Mouse (Mus musculus): ENCODE data around the gene Adgrb3.

DNA sequence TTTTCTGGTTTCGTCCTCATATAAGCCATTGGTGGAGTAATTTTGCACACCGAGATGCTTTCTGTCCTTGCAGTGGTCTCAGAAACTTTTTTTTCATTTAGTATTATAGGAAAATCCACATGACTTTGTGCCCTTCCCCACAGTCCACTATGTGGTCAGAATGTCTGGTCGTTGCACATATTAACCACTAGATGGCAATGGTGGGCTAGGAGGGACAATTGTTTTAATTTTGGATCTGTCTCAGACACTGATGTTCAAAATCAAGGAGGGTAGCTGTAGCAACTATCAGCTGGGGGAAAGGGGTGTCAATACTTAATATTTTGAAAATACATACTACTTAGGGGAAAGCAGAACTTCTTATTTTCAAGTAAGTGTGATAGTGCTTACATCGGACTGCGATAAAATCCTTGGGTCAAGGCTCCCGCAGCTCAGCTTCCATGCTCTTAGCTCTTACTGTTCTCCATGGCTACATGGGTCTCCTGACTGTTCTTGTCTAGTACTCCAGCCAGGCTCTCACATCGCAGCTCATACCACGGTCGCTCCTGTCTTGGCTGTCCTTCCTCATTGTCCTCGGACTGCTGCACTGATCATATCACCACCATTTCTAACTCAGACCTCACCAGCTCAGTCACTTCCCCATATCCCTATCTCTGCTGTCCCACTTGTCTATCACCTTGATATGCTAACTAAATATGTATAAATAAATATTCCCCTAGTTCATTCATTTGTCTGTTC lies 319.0 kb downstream of the Adgrb3 start:
- TF ChIP-seq TAL1 (IDR thresholded peaks at IDR 0.05; ENCODE audit: low read length) (no peak), GATA1 (IDR thresholded peaks at IDR 0.05; ENCODE audit: low read length) (no peak)

All from erythroblast, embryonic 14.5 days (primary cell).